Mouse (Mus musculus) embryo, embryonic 11 days (tissue): ENCODE measurements around the gene Surf1.
"Not testable (repeated sequence)": the region's sequence is repeated elsewhere in the genome, so short reads cannot be mapped to it uniquely, and the experiment has no call there.

Experiments
- DNase-seq: peaks from one replicate; pipeline ENCODE4 v3.0.0-alpha.2; 2015

Gene Surf1

DNA sequence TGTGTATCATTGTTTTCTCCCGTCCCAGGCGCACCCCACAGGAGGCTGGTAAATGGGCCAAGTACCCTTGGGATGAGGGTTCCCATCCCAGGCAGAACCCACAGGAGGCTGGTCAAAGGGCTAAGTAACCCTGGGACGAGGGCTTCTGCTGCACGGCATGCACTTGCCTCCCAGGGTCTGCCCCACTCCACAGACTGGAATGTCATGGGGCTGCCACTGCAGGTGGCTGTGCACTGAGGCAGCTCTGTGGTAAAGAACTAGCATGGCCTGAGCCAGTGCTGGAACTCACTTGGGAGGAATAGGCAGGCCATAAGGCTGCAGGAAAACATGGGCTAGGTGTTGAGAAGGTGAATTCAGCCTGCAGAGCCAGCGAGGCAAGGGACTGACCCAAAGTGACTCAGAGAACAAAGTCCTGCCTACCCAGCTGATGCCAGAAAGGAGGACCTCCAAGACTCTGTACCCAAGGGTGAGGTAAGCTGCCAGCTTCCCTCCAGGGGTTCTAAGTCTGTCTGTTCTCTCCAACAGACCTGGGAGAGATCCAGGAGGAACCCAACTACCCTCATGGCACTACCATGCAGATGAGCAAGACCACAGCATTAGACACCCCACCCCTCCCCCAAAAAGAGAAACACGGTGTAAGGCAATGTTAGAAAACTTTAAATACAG lies 4.0 kb upstream of the Surf1 start:
- no peak for DNase-seq

DNA sequence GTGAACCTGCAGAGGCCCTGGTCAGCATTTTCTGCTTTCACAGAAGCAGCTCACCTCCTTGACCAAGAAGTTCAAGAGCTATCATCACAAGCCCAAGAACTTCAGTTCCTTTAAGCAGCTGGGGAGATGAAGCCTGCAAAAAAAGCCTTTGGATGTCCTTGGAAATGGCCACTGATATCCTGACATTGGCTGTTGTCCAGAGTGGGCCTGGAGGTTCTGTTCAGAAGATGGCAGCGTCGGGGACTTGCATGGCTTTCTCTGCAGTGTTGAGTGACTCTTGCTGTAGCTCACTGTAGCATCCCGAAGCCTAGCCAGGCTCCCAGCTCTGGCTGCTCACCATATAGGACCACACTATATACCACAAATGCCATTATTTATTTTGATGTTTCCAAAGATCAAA lies 3.4 kb upstream of the Surf1 start:
- no peak for DNase-seq

DNA sequence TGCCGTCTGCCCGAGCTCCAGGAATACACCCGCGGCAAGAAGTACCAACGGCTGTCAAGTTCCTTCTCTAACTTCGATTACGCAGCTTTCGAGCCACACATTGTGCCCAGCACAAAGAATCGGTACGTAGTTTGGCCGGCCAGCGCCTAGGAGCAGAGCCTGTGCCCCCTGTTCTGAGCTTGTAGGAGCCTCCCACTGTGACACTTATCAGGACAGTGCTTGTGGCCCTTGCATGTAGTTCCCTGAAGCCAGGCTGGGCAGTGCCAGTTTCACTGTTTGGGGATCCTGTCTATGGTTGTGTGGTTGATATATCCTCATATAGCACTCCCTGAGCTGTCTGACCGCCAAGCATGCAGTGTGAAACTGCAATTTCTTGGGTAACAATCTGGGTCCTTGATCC lies 408 bp upstream of the Surf1 start:
- DNase-seq: no peak

DNA sequence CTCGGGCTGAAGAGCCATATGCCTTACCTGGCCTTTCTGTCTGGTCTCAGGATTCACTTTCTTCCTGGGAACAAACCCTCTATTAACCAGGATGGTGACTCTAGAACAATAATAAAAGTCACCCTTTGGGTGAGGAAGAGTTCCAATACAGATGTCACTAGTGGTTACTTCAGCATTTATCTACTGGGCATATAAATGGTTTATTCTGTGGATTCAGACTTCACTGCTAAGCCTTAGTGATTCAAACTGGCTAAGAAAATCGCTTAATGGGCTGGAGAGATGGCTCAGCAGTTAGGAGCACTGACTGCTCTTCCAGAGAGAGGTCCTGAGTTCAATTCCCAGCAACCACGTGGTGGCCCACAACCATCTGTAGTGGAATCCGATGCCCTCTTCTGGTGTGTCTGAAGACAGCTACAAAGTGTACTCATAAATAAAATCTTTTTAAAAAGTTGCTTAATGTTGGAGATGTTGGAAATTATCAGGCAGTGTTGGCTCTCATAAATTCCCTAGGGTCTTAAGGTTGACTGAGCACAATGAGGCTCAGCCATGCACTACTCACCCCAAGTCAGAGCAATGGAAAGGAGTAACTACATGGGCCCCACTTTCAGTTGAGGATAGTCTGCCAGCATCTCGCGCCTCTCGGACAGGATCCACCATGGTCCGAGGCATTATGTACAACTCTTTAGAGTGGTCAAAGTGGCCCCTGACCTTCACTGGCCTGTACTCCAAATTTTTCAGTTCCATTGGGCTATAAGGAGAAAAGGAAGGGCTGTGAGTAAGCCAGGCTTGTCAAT lies 2.0 kb downstream of the Surf1 start:
- DNase-seq: no peak

DNA sequence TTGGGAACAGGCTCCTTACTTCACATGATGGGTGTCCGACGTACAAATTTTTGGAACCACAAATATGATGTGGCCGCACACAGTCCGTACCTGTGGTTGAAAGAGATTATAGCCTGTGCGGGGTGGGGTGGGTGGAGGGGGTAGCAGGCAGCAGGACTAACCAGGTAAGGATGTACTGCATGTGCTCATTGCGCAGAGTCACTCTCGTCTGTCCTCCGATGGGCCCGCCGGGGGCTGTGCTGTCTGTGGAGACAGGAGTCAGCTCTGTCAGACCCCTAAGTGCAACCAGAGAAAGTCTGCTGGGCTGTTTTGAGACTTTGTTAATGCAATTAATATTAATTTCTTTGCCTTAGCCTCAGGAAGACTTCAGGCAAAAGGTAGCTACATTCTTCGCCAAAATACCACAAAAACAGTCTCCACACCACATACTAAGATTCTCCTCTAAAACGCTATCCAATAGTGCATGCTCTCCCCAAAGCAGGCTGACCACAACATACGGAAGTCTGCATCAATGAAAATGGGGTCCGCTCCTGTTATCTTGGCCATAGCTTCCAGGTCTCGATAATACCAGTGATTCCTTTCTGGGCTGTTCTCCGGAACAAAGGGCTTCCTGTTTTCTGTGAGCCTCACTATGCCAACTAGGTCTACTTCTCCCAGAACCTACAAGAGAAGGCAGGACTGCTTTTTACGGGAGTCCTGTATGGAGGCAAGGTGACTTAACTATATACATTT lies 2.7 kb downstream of the Surf1 start:
- no peak for DNase-seq

DNA sequence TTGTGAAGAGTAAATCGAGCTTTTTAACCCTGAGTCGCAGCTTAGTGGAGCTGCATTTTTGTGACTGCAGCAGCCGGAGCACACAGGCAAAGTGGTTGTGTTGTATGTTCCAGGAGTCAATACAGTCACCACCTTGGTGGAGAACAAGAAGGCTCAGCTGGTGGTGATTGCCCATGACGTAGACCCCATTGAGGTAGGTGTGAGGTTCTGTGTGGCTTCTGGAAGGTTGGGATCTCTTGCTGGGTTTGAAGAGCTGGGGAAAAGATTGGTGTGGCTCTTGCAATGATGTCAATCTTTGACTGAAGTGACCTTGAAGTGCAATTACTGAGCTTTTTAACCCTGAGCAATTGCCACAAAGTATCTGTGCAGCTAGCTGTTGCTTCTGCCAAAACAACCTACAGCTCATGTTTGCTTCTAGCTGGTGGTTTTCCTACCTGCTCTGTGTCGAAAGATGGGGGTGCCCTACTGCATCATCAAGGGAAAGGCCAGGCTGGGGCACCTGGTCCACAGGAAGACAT lies 4.0 kb downstream of the Surf1 start:
- no peak for DNase-seq

DNA sequence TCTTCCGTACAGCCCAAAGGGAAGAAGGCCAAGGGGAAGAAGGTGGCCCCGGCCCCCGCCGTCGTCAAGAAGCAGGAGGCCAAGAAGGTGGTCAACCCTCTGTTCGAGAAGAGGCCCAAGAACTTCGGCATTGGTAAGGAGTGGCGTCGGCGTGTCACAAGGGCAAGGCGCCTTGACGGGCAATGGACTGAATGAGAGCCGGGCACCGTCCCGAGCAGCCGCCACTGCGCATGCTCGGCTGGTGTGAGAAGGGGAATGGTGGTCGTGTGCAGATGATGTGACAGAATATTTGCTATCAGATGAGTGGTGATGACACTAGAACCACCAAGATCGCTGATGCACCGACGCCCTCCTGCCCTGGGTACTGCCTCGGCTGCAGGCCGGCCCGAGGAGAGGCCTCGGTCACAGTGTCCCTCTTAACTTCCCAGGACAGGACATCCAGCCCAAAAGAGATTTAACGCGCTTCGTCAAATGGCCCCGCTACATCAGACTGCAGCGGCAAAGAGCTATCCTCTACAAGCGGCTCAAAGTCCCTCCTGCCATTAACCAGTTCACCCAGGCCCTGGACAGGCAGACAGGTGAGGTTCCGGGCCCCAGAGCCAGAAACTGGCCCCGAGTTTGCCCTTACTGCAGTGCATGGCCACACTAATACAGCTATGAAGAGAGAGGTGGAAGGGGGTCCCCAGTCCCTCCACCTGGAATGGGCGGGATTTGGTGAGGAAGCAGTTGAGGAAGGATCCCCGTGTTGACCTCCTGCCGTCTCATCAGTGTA lies 5.2 kb downstream of the Surf1 start:
- DNase-seq: peak; percentile 75

DNA sequence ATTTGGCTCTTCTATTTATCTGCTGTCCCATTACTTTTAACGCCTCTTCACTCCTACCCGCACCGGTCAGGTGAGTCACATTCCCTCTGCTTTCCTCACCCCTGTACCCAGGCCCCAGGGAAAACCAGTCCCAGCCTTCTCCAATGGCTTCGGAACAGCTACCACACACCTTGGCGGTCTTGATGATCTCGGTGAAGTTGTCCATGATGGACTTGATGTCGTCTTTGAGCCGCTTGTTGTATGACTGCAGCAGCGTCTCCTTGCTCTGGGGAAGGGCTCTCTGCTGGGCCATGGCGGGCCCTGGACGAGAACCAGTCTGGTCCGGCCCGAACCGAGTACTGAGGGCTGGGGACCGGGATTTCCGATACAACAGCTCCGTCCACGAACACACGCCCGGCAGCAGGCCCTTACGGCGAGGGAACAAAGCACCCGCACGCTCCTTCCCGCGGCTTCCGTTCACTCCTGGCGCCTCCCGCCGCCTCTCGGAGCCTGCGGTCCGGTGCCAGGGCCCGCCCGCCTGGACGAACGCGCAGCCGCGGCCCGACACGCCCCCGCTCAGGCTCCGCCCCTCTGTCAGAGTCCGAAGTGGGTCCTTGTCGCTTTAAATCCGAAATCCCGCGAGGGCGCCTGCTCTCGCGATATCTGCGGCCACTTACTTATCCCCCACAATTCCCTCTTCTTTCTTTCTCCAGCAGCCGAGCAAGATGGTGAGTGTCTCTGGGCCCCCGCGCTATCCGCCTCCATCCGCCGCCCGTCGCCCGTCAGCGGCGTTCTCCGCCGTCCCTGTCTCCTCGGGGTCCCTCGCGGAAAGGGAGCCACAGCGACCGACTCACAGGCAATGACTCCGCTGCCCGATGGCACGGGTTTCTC lies 6.0 kb downstream of the Surf1 start, which contains the start of the genes Med22 and Rpl7a:
TSS of gene Med22 (minus strand) at position 554 of the 870 bp plus-strand sequence.
TSS of gene Rpl7a (plus strand) at position 641 of the 870 bp plus-strand sequence.
- peak; percentile 99 for DNase-seq

DNA sequence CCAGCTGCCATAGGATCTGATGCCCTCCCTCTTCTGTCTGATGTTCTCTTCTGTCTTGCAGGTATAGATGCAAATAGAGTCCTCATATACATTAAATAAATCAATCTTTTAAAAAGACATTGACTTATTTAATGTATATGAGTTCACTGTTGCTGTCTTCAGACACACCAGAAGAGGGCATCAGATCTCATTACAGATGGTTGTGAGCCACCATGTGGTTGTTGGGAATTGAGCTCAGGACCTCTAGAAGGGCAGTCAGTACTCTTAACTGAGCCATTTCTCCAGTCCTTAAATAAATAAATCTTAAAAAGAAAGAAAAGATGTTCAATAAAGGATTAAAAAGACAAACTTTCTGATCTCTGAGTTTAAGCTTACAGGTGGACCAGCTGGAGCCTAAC lies 6.9 kb downstream of the Surf1 start:
- no peak for DNase-seq

DNA sequence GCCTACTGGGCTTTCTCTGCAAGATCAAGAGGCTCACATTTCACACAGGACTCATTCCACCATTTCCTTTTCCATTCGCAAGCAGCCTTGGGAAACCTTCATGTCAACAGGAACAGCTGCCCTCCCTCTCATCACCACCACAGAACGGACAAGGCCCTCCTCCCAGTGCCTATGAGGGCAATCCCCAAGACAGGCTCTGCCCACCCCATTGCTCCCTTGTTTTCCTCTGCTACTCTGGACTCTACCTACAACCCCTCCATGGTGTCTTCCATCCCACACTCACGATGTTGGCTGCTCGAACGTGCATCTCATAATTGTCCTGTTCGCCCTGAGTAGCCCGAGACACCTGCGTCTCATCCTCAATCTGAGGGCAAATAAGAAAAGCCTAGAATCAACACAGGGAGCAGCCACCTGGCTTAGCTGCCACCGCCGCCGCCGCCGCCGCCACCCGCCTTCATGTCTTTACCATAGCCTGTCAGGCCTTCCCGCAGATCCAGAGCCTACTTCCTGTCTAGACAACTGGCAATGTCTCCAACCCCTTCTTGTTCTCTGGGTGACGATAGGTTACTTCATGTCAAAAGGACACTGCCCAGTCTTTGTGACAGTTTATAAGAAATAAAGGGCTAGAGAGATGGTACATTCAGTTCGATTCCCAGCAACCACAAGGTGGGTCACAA lies 7.5 kb downstream of the Surf1 start:
- DNase-seq: no peak

DNA sequence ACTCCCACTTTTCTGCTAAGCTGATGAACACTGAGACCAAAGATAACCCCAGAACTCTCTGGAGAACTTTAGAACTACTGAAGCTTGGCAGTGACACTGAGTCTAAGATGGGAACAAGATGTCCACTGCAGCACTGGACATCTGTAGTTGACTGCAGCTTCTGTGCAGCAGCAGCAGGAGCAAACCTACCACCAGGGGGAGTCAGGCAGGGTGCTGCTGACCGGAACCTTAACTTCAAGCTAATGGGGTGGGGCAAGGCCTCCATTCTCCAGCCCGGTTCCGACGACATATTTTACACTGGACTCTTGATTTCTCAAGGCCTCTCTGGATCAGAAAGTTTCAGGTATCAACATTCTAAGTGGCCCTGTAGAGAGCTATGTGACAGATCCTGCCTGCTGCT lies 9.2 kb downstream of the Surf1 start:
- peak; percentile 55 for DNase-seq

DNA sequence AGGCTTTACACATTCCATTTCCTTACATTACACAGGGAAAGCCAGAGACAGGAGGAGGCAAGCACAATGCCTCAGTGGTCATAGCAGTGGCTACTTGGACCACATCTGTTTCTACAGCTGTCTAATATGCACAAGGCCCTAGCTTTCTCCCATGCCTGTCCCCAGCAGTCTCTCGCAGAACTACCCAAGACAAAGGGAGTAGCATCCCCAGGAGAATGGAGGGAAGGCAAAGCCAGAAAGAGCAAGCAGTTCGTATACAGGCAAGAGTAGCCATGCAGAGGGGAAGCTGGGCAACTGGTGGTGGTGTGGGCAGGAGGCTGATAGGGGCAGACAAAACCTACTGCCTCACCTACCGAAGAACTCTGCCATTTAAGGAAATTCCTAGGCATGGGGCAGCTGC lies 9.9 kb downstream of the Surf1 start:
- DNase-seq: no peak

DNA sequence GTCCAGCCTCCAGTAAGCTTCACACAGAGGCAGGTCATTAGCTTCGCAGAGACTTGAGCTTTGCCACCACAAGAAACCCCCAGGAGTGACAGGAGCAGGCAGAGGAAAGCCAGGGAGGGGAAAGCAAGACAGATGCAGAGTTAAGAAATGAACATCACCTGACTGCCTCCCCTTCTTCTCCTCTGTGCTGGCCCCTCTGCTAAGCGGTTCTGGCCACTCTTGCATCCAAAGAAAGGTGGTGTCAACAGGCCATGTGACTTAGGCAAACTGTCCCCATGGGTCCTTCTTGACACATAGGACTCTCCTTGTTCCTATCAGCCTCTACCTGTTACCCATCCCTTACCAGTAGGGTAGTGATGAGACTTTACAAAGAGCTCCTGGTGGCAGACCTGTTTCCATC lies 10.4 kb downstream of the Surf1 start:
- DNase-seq: no peak

DNA sequence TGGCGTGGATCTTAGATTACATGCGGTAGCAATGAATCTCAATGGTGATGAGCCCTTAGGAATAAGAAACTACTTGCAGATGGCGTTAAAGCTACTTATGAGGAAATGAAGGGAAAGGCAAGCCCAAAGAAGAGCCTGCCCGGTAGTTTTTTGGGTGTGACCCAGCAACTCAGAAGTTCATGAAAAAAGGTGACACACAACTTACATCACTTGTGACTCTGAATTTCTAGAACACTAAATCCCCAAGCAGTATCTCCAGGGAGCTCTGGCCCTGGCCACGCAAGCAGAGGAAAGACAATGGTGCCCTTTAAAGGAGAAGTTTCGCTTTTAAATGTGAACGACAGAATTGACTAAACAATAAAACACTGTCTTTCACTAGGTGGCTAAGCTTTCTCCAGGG lies 13.0 kb downstream of the Surf1 start:
- DNase-seq: no peak

DNA sequence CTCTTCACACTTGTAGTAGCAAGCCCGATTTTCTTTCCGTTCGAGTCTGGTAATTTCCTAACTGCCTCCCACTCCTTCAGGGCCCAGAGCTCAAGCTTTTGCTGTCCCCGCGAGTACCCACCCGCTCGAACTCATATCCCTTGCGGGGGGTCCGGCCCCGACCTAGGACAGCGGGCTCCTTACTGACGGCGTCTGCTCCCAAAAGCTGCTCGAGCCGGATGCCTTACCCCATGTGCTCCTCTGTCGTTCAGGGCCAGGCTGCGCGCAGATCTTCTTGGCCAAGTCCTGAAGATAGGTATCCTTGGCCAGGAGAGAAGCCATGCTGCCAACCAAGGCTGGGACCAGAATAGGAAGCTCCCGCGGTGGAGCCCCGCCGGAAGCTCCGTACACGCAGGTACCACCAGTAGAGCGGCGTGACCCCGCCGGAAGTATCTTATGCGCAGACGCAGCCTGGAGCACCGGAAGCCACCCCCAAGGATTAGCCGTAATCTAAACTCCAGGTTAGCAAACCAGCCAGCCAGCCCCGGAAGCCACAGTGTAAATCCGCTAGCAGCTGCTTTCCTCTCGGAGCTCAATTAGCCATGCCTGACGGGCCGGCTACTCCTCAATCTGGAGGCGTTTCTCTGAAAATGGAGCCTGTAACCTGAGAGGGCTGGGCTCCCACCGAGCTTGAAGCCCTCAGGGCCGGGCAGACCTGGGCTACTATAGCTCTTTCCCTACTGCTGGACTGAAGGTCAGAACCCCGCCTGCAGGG lies 13.7 kb downstream of the Surf1 start, which contains the start of gene Surf6:
TSS of gene Surf6 (minus strand) at position 413 of the 754 bp plus-strand sequence.
- peak; percentile 97 for DNase-seq

DNA sequence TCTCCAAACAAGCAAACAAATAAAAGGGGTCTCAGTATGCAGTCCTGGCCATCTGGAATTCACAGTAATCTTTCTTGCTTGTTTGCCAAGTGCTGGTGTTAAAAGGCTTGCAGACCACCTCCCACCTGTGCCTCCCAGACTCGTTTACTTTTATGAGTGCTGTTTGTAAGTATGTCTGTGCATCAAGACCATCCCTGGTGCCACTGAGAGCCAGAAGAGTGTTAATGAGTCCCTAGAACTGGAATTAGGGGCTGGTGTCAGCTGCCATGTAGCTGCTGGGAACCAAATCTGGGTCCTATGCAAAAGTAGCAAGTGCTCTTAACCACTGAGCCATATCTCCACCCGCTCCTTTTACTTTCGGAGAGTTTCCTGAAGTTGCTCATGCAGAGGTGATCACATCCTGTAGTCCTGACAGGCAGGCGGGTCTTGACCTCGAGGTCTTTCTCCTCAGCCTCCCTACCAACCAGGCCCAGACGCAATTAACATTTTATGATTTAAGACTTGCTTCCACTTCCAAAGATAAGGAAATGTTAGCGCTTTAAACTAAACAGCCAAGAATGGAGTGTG lies 14.4 kb downstream of the Surf1 start:
- DNase-seq: no peak

DNA sequence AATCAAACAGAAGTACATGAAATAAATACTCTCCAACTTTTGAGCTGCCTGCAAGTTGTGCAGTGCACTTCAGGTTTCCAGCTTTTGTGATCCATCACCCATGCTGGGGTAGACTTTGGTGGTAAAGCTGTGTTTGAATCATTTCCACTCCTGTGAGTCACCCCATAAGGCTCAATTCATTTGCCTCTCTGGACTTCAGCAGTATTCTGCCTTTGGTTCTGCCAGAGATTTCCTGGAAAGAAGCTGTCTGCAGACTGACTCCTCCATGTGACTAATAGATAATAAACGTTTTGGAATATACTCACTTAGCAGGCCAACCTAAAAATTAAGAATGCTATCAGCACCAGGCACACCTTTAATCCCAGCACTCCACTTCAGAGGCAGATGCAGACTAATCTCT lies 15.6 kb downstream of the Surf1 start:
- DNase-seq: no peak

DNA sequence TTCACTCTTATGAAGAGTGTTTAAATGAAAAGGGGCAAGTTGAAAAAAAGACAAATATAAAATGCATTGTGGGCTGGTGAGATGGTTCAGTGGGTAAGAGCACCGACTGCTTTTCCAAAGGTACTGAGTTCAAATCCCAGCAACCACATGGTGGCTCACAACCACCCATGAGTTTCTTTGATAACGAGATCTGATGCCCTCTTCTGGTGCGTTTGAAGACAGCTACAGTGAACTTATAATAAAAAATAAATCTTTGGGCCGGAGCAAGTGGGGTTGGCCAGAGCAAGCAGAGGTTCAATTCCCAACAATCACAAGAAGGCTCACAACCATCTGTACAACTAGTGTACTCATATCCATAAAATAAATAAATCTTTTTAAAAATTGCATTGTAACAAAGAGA lies 20.4 kb downstream of the Surf1 start:
- no peak for DNase-seq

DNA sequence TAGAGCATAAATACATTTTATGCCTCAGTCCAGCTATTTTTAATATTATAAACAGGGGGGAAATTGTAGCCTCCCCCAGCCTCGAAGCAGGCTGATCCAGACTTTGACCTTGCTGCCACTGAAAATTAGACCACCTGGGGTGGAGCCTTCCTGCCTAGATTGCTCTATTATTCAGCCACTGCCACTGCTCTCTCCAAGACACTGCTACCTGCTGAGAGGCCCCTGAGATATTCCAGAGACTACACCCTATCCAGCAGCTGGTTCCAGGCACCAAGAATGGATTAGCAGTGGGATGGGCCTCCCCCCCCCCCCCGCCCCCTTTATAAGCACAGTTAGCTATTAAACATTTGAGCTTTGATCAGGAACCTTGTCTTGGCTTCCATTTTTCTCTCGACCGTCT lies 30.2 kb downstream of the Surf1 start:
- DNase-seq: not testable (repeated sequence)

DNA sequence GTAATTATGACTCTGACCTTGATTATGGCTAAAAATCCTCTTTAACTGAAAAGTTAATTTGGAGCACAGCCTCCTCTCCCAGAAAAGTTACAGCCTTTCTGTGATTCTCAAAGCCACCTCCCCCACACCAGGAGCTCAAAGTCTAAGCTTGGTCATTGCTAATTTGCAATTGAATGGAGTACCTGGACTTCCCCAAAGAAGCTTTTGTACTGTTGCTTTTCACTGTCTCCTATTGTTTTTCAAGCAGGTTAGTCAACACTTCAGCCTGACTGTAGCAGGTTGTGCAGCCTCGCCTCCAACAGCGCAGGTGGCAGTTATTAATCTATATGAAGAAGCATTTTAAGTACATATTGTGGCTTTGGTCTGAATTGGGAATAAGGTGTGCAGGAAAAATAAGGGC lies 30.8 kb downstream of the Surf1 start:
- DNase-seq: not testable (repeated sequence)
